Mouse (Mus musculus) hindbrain, embryonic 12.5 days (tissue): Measurements from ENCODE around the gene Onecut1. TPM values are rescaled to one million over a fixed set of nuclear protein-coding genes. Genes with fewer than 3 reads are reported as not detected.

Experiments used
- ATAC-seq: fragments of 200-750 bp; cut with Nextera tagmentation; 2 replicates; pipeline ENCODE4 v1.8.0; 2017; ENCODE audit warnings: moderate TSS enrichment; ENCODE audit not compliant: low FRiP score
- H3K27ac ChIP-seq: fragments of 300-500 bp; sonication (generic); 2 replicates; pipeline ENCODE4 v1.5.1; 2016; ENCODE audit warnings: mild to moderate bottlenecking
- H3K27me3 ChIP-seq: fragments of 300-500 bp; sonication (generic); 2 replicates; pipeline ENCODE4 v1.6.1; 2016; ENCODE audit warnings: mild to moderate bottlenecking
- H3K36me3 ChIP-seq: fragments of 300-500 bp; sonication (generic); 2 replicates; pipeline ENCODE4 v1.6.1; 2016; ENCODE audit warnings: mild to moderate bottlenecking
- H3K4me1 ChIP-seq: fragments of 300-500 bp; sonication (generic); 2 replicates; pipeline ENCODE4 v1.6.1; 2016
- H3K4me2 ChIP-seq: fragments of 300-500 bp; sonication (generic); replicated peaks from 2 replicates; pipeline ENCODE4 v1.6.1; 2016; ENCODE audit warnings: mild to moderate bottlenecking
- H3K4me3 ChIP-seq: fragments of 300-500 bp; sonication (generic); 2 replicates; pipeline ENCODE4 v1.5.1; 2016; ENCODE audit warnings: mild to moderate bottlenecking
- H3K9ac ChIP-seq: fragments of 300-500 bp; sonication (generic); 2 replicates; pipeline ENCODE4 v1.6.1; 2016; ENCODE audit warnings: mild to moderate bottlenecking, moderate library complexity
- H3K9me3 ChIP-seq: fragments of 300-500 bp; sonication (generic); replicated peaks from 2 replicates; pipeline ENCODE4 v1.6.1; 2016; ENCODE audit warnings: mild to moderate bottlenecking
- WGBS: fragments of 180-500 bp; shearing (Covaris S2); methylation state at CpG from one replicate; pipeline ENCODE4 v1.1.7; 2016; 5-methylcytosine and 5-hydroxymethylcytosine counted together
- polyA plus RNA-seq: library from polyadenylated mRNA; unstranded; fragments of >200 nt; fragmentation: Nextera tagmentation; extraction: Ambion mirVana; gene quantifications from 2 replicates; pipeline ENCODE4 v1.2.1, GENCODE M21; 2016

Onecut1 gene
- polyA plus RNA-seq, 1 experiment from 2014 or later, result 11.7 TPM

- Histone ChIP-seq H3K4me2 (no peak overlapping the region), H3K27ac (no peak overlapping the region), H3K9ac (no peak overlapping the region), H3K4me3 (no peak overlapping the region), H3K27me3 (peaks cover 4% of the 10 kb centered on the region), H3K9me3 (no peaks in the 10 kb centered on the region), H3K4me1 (peaks cover 14% of the 10 kb centered on the region), H3K36me3 (no peaks in the 10 kb centered on the region)
- no peak for ATAC-seq
- WGBS, result 80% methylated on average over 6 of the region's 6 CpGs
Measured at GRCm38 (mm10) chr9:74923291-74923977, 61.7 kb downstream of the Onecut1 start.

DNA sequence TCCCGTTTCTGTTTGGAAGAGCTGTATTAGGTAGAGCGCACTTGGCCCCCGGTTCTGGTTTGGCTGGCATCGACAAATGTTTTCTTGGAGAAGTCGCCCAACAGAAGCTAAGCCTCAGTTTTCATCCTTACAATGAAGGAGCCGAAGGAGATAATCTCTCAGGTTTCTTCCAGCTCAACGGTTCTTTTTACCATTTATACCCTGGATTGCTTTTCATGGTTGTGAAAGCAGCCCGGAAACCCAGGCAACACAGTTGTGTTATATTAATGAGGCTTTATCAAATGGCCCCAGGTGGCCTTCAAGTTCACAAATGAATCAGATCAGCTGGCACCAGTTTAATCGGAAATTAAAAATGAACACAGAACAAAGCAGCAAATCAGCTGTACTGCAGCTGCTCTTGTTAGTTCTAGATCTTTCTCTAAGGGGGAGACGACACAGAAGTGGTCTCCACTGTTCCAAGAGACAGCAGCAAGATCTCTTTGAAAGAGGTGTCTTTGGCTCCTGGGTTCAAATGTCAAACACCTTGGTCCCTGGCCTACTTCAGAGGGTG lies 63.6 kb downstream of the Onecut1 start:
- H3K9me3 ChIP-seq, result no peaks in the 10 kb centered on the region
- WGBS, result 34% methylated on average over 10 of the region's 10 CpGs
- peak overlapping the region; percentile 45 for H3K27ac ChIP-seq
- H3K9ac ChIP-seq, result no peak overlapping the region
- peak; percentile 72 for ATAC-seq
- H3K4me1 ChIP-seq, result peaks cover 14% of the 10 kb centered on the region
- H3K27me3 ChIP-seq, result peaks cover 4% of the 10 kb centered on the region
- H3K36me3 ChIP-seq, result no peaks in the 10 kb centered on the region
- H3K4me2 ChIP-seq, result no peak overlapping the region
- no peak overlapping the region for H3K4me3 ChIP-seq

DNA sequence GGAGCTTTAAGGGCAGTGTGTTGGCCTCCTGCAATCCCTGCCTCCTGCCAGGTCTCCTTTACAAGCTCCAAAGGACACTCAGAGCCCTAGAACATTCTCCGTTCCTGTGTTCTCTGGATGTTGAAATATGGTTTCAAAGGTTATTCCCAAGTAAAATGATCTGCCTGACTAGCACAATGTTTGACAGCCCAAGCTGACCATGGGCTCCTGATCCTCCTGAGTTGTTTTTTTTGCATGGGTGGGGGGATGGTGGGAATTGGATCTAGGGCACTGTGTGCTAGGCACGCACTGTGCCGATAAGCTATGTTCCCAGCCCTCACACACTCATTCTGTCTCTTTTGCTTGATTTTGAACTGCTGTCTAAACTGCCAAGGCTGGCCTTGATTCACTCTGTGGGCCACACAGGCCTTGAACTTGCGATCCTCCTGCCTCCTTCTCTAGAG lies 68.3 kb downstream of the Onecut1 start:
- 92% methylated on average over 4 of the region's 4 CpGs for WGBS
- H3K9ac ChIP-seq, result no peak overlapping the region
- peaks cover 7% of the 10 kb centered on the region for H3K4me1 ChIP-seq
- no peaks in the 10 kb centered on the region for H3K9me3 ChIP-seq
- H3K27me3 ChIP-seq, result no peaks in the 10 kb centered on the region
- ATAC-seq, result no peak
- H3K4me2 ChIP-seq, result no peak overlapping the region
- H3K27ac ChIP-seq, result no peak overlapping the region
- H3K4me3 ChIP-seq, result no peak overlapping the region
- no peaks in the 10 kb centered on the region for H3K36me3 ChIP-seq

GRCm38 (mm10) chr9:74930653-74931052 lies 68.9 kb downstream of the Onecut1 start:
- H3K27me3 ChIP-seq, result no peaks in the 10 kb centered on the region
- 88% methylated on average over 5 of the region's 5 CpGs for WGBS
- H3K36me3 ChIP-seq, result no peaks in the 10 kb centered on the region
- H3K9me3 ChIP-seq, result no peaks in the 10 kb centered on the region
- H3K27ac ChIP-seq, result no peak overlapping the region
- H3K9ac ChIP-seq, result no peak overlapping the region
- peaks cover under 1% of the 10 kb centered on the region for H3K4me1 ChIP-seq
- ATAC-seq, result no peak
- H3K4me3 ChIP-seq, result no peak overlapping the region
- H3K4me2 ChIP-seq, result no peak overlapping the region

- no peak overlapping the region for H3K9ac ChIP-seq
- H3K27me3 ChIP-seq, result no peaks in the 10 kb centered on the region
- H3K4me2 ChIP-seq, result no peak overlapping the region
- H3K9me3 ChIP-seq, result no peaks in the 10 kb centered on the region
- ATAC-seq, result no peak
- no peaks in the 10 kb centered on the region for H3K4me1 ChIP-seq
- H3K27ac ChIP-seq, result no peak overlapping the region
- H3K4me3 ChIP-seq, result no peak overlapping the region
- 91% methylated on average over 3 of the region's 3 CpGs for WGBS
- H3K36me3 ChIP-seq, result no peaks in the 10 kb centered on the region
Measured at GRCm38 (mm10) chr9:74935289-74935688, 73.6 kb downstream of the Onecut1 start.

DNA sequence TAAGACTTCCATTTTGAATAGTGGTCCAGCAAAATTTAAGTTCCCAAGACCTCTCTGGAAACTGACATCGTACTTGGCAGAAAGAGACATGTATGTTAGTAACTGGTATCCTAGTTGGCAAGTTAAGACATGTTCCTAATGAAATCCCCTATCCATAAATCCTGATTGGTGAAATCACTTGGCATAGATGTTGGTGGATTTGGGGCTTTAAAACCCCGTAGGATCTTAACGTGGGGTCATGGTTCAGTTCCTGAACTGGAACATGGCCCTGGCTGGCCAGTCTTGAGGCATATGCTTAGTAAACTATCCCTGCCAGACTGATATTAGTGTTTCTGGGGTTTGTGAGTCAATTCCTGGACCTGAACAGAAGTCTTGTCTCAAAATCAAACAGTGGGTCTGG lies 76.0 kb downstream of the Onecut1 start:
- Histone ChIP-seq H3K27me3 (no peaks in the 10 kb centered on the region), H3K4me2 (no peak overlapping the region), H3K27ac (no peak overlapping the region), H3K4me3 (no peak overlapping the region), H3K9me3 (no peaks in the 10 kb centered on the region), H3K36me3 (no peaks in the 10 kb centered on the region), H3K9ac (no peak overlapping the region), H3K4me1 (no peaks in the 10 kb centered on the region)
- ATAC-seq, result no peak
- 92% methylated on average over 3 of the region's 3 CpGs for WGBS

DNA sequence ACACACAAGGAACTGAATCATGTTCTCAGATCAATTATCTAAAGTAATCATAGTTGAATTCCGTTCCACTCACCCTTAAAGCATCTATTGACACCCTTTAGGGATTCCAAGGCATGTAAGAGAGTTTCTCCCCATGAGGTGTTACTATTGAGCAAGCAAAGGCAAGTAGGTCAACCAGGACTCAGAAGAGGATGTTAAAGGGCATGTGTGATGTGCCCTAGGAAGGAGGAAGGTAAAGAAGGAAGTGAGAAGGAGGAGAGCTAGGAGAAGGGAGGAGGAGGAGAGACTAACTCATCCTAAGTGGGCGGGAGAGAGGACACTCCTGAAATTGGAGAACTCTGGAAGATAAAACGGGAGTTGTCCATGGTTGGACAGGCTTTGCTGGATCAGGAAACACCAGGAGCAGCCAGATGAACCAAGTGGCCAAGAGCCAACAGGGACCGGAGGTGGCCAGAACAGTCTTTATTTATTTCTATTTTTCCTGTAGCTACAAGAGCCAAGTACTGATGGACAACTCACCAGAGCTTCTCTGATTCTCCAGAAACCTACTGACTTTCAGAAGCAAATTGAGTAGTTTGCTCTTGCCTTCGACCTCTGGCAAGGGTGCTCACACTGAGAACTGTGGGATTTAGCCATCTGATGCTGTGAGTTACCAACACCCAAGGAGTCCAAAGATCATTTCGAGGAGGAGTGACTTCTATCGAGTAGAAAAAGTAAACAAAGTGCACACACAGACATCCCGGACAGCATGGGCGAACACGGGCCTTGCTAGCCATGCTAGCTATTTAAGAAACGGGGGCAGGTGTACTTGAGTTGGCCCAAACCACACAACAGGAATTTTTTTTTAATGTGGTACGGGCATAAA lies 77.2 kb downstream of the Onecut1 start:
- Histone ChIP-seq H3K9ac (no peak overlapping the region), H3K27ac (no peak overlapping the region), H3K36me3 (no peaks in the 10 kb centered on the region), H3K4me3 (no peak overlapping the region), H3K4me1 (no peaks in the 10 kb centered on the region), H3K27me3 (no peaks in the 10 kb centered on the region), H3K9me3 (no peaks in the 10 kb centered on the region), H3K4me2 (no peak overlapping the region)
- no peak for ATAC-seq
- whole genome bisulfite sequencing, result 88% methylated on average over 12 of the region's 12 CpGs

Other genes starting within 250 kb of the Onecut1 start
- gene Fam214a, start 91.0 kb downstream of the Onecut1 start, polyA plus RNA-seq, result 26.8 and 30.9 TPM in 2 replicates
- gene Arpp19, start 175.7 kb downstream of the Onecut1 start, polyA plus RNA-seq, result 280 and 291 TPM in 2 replicates
- gene Myo5a, start 209.1 kb downstream of the Onecut1 start, polyA plus RNA-seq, result 40.9 and 44.5 TPM in 2 replicates